Mouse (Mus musculus): Measurements from ENCODE around the gene Gm13290.
"Not testable (repeated sequence)": the region's sequence is repeated elsewhere in the genome, so short reads cannot be mapped to it uniquely, and the experiment has no call there.

Gene Gm13290

GRCm38 (mm10) chr4:88782335-88782734, 8.7 kb downstream of the Gm13290 start:
- DNase-seq = not testable (repeated sequence)

GRCm38 (mm10) chr4:88785409-88785808, 11.8 kb downstream of the Gm13290 start, which contains the start of gene Gm13276:
TSS of gene Gm13276 (plus strand) at chr4:88785709.
- not testable (repeated sequence) for DNase-seq

GRCm38 (mm10) chr4:88788402-88788801, 14.8 kb downstream of the Gm13290 start, which contains the start of gene Gm13277:
TSS of gene Gm13277 (plus strand) at chr4:88788632.
- DNase-seq = peak; percentile 44 to 53

- not testable (repeated sequence) for DNase-seq
Measured at GRCm38 (mm10) chr4:88791250-88791649, 17.6 kb downstream of the Gm13290 start, which contains the start of gene Gm13278. TSS of gene Gm13278 (plus strand) at chr4:88791550.

- DNase-seq = peak; percentile 70 to 78
Measured at GRCm38 (mm10) chr4:88793936-88794675, 20.5 kb downstream of the Gm13290 start, which contains the start of gene Gm13275. TSS of gene Gm13275 (plus strand) at chr4:88794487.

GRCm38 (mm10) chr4:88797097-88797496, 23.5 kb downstream of the Gm13290 start, which contains the start of gene Gm13279:
TSS of gene Gm13279 (plus strand) at chr4:88797397.
- DNase-seq = not testable (repeated sequence)

GRCm38 (mm10) chr4:88799365-88799764, 25.7 kb downstream of the Gm13290 start, which contains the start of gene Gm13285:
TSS of gene Gm13285 (plus strand) at chr4:88799665.
- not testable (repeated sequence) for DNase-seq

GRCm38 (mm10) chr4:88802954-88803353, 29.3 kb downstream of the Gm13290 start, which contains the start of gene Gm13287:
TSS of gene Gm13287 (plus strand) at chr4:88803254.
- DNase-seq = not testable (repeated sequence)

GRCm38 (mm10) chr4:88805231-88805630, 31.6 kb downstream of the Gm13290 start, which contains the start of gene Gm13288:
TSS of gene Gm13288 (plus strand) at chr4:88805531.
- not testable (repeated sequence) for DNase-seq

- DNase-seq = not testable (repeated sequence)
Measured at GRCm38 (mm10) chr4:88805761-88806160, 32.1 kb downstream of the Gm13290 start.

GRCm38 (mm10) chr4:88815928-88816327, 42.3 kb downstream of the Gm13290 start, which contains the start of gene Ifna7:
TSS of gene Ifna7 (plus strand) at chr4:88816228.
- no peak for DNase-seq

GRCm38 (mm10) chr4:88819659-88820058, 46.0 kb downstream of the Gm13290 start, which contains the start of gene Ifna11:
TSS of gene Ifna11 (plus strand) at chr4:88819959.
- no peak for DNase-seq

GRCm38 (mm10) chr4:88822995-88823394, 49.4 kb downstream of the Gm13290 start:
- DNase-seq = no peak
